Mouse (Mus musculus) stomach, embryonic 16.5 days (tissue): ENCODE results near the gene Best1. TPM values are rescaled to one million over a fixed set of nuclear protein-coding genes. Genes with fewer than 3 reads are reported as not detected.

Experiments used
- ATAC-seq: fragments of 200-750 bp; cut with Nextera tagmentation; 2 replicates; pipeline ENCODE4 v1.8.0; 2017; ENCODE audit warnings: moderate number of reproducible peaks, moderate TSS enrichment; ENCODE audit not compliant: insufficient read depth, low FRiP score
- H3K27ac ChIP-seq: fragments of 300-500 bp; sonication (generic); 2 replicates; pipeline ENCODE4 v1.5.1; 2014; ENCODE audit warnings: low read length
- H3K27me3 ChIP-seq: fragments of 300-500 bp; sonication (generic); 2 replicates; pipeline ENCODE4 v1.6.1; 2014; ENCODE audit warnings: low read length, control low read depth, mixed read lengths; ENCODE audit not compliant: control insufficient read depth, insufficient read depth
- H3K36me3 ChIP-seq: fragments of 300-500 bp; sonication (generic); 2 replicates; pipeline ENCODE4 v1.6.1; 2014; ENCODE audit warnings: low read length; ENCODE audit not compliant: control insufficient read depth, insufficient read depth
- H3K4me1 ChIP-seq: fragments of 300-500 bp; sonication (generic); 2 replicates; pipeline ENCODE4 v1.6.1; 2014; ENCODE audit warnings: low read length, control low read depth, mixed read lengths; ENCODE audit not compliant: control insufficient read depth, insufficient read depth
- H3K4me2 ChIP-seq: fragments of 300-500 bp; sonication (generic); 2 replicates; pipeline ENCODE4 v1.6.1; 2014; ENCODE audit warnings: low read depth, low read length, mixed read lengths
- H3K4me3 ChIP-seq: fragments of 300-500 bp; sonication (generic); replicated peaks from 2 replicates; pipeline ENCODE4 v1.5.1; 2014; ENCODE audit warnings: mild to moderate bottlenecking, low read length
- H3K9ac ChIP-seq: fragments of 300-500 bp; sonication (generic); 2 replicates; pipeline ENCODE4 v1.6.1; 2014; ENCODE audit warnings: low read length
- H3K9me3 ChIP-seq: fragments of 300-500 bp; sonication (generic); replicated peaks from 2 replicates; pipeline ENCODE4 v1.6.1; 2016; ENCODE audit warnings: low read length, control low read depth; ENCODE audit not compliant: control insufficient read depth
- WGBS: fragments of 180-500 bp; shearing (Covaris S2); extraction: QIAGEN DNeasy Blood & Tissue Kit; methylation state at CpG from one replicate; pipeline ENCODE4 v1.1.7; 2014; 5-methylcytosine and 5-hydroxymethylcytosine counted together
- polyA plus RNA-seq: library from polyadenylated mRNA; unstranded; fragments of >200 nt; fragmentation: Nextera tagmentation; extraction: Ambion mirVana; gene quantifications from 2 replicates; pipeline ENCODE4 v1.2.1, GENCODE M21; 2015

Gene Best1
- polyA plus RNA-seq, 1 experiment from 2014 or later = 0.61 TPM

DNA sequence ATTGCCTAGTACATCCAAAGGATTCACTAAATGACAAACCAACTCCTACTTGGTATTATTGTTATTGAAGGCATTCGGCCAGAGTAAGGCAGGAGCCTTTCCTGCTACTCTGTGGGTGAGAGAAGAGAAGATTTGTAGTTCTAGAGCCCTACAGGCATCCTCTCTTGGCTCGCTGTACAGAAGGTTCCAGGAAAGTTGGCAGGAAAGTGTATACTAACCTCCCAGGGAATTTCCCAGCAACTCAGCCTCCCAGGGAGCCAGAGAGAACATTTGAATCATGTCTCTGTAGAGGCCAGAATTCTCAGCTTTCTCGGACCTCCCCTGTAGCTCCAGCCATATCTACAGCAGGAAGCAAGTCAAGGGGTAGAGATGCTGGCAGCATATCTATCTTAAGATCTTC lies 54.4 kb downstream of the Best1 start:
- Histone ChIP-seq H3K4me3 (no peak overlapping the region), H3K27ac (no peak overlapping the region), H3K4me2 (no peak overlapping the region), H3K4me1 (peaks cover 5% of the 10 kb centered on the region; the same call in 1 of the 2 replicates), H3K9ac (no peak overlapping the region), H3K9me3 (no peaks in the 10 kb centered on the region), H3K36me3 (no peaks in the 10 kb centered on the region), H3K27me3 (no peaks in the 10 kb centered on the region)
- WGBS = 59% methylated on average over 3 of the region's 3 CpGs
- ATAC-seq = 0 out of 2 replicates have a peak, but pooled peaks have one; percentile 18

DNA sequence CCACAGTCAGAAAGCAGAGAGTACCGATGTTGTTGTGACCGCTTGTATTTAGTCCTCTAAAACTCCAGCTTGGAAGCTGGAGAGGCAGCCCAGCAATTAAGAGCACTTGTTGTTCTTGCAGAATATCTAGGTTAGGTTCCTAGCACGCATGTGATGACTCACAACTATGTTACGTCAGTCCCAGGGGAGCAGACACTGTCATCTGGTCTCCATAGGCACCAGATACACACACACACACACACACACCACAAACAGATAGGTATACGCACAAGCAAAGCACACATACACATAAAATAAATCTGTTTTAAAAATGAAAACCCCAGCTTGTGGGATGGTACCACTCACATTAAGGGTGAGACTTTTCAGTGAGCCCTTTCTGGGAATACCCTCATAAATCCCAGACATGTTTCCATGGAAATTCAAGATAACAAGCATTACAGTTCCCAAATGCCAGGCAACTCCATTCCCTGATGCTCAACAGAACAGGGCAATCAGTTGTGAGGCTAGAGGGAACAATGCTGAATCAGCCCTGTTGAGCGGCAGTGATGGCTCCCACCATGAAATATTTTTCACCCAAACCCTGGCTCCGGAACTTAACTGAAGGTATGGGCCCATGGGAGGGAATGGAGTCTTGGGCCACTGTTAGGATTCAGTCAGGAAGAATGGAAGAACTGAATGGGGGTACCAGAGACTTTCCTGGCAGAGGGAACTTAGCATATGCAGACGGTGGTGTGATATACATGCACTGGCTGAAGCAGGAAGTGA lies 55.5 kb downstream of the Best1 start:
- Histone ChIP-seq H3K4me2 (no peak overlapping the region), H3K36me3 (no peaks in the 10 kb centered on the region), H3K9me3 (no peaks in the 10 kb centered on the region), H3K9ac (no peak overlapping the region), H3K27ac (no peak overlapping the region), H3K27me3 (no peaks in the 10 kb centered on the region), H3K4me1 (peaks cover 5% of the 10 kb centered on the region; the same call in 1 of the 2 replicates), H3K4me3 (no peak overlapping the region)
- ATAC-seq = no peak
- WGBS = 85% methylated on average over 8 of the region's 8 CpGs

DNA sequence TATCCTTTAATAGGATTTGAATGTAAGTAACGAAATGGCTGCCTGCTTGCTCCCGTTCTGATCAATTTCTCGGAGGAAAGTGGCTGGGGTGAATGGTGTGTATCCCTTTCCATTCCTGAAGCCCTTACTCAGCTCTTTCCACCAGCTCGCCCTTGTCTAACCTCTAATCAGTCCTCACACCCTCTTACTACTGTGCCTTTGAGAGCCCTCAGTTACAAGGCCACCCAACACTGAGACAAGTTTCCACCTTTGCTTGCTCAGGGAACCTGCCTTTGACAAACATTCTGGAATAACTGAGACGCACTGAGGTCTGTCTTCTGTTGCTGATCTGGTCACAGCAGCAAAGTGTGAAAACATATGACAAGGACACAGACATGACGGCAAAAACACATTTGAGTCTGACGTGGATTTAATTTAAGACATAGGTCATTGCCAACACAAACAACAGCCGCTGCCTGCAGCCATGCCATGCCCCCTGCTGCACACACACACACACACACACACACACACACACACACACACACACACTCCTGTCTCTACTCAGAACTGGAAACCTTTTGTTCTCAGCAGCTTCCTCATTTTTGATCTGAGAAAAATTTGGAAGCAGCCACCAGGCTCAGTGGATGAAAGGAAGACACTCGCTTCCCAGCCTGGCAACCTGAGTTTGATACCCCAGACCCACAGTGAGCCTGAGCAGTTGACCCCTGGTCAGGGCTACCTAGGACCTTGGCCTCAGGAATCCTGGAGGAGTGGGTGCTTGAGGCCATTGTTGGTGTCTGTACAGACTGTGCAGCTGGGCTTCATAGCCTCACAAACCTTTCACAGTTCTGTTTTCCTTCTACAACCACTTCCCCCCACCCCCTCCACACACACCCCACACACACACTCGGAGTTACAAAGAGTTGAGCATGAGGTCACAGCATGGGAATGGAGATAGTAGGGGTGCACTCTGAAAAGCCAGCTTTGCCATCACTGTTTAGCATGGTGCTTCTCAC lies 58.6 kb downstream of the Best1 start:
- ATAC-seq = peak; percentile 78; the same call in 1 of the 2 replicates
- H3K4me2 ChIP-seq = no peak overlapping the region
- no peaks in the 10 kb centered on the region for H3K27me3 ChIP-seq
- 42% methylated on average over 10 of the region's 10 CpGs for WGBS
- H3K9ac ChIP-seq = 0 out of 2 replicates have a peak overlapping the region, but pooled peaks have one; percentile 17
- no peaks in the 10 kb centered on the region for H3K9me3 ChIP-seq
- no peak overlapping the region for H3K4me3 ChIP-seq
- peak overlapping the region; percentile 54 for H3K27ac ChIP-seq
- no peaks in the 10 kb centered on the region for H3K36me3 ChIP-seq
- peaks cover 5% of the 10 kb centered on the region; the same call in 1 of the 2 replicates for H3K4me1 ChIP-seq

DNA sequence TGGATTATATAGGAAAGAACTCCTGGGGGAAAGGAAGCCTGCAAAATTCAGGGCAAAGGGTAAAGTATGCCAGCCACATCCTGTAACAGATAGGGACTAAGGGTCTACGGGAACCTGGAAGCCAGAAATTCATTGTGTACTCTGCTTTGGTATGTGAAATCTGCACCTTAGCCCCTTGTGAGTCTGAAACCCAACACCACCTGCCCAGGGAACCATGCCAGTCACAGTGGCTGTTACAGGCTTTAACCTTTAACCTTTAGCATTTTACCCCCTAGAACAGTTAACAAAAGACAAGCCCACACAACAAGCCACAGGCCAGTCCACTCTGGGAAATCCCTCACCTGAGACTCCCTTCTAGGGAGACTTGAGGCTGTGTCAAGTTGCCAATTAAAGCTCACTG lies 59.6 kb downstream of the Best1 start:
- Histone ChIP-seq H3K4me1 (peaks cover 5% of the 10 kb centered on the region; the same call in 1 of the 2 replicates), H3K9me3 (no peaks in the 10 kb centered on the region), H3K27ac (no peak overlapping the region), H3K9ac (no peak overlapping the region), H3K4me3 (no peak overlapping the region), H3K4me2 (no peak overlapping the region), H3K27me3 (no peaks in the 10 kb centered on the region), H3K36me3 (no peaks in the 10 kb centered on the region)
- no peak for ATAC-seq
- 20% methylated on average over 1 of the region's 1 CpGs for WGBS

DNA sequence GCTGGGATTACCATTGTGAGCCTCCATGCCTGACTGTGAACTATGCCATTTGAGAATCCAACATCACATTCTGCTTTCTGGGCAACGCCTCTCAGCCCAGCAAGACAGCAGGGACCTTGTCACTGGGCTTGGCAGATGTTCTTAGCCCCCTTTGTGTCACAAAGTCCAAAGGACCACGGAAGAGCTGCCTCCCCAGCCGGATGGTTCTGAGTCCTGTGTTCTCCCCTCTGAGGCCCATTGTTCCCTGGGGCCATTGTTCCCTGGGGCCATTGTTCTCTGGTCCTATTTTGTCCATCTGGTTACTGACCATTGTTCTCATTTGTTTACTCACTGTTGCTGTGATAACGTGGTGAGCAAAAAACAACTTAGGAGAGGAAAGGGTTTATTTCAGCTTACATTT lies 60.5 kb downstream of the Best1 start:
- WGBS = 47% methylated on average over 4 of the region's 4 CpGs
- H3K4me2 ChIP-seq = no peak overlapping the region
- no peak for ATAC-seq
- no peaks in the 10 kb centered on the region for H3K36me3 ChIP-seq
- H3K9ac ChIP-seq = no peak overlapping the region
- H3K27me3 ChIP-seq = no peaks in the 10 kb centered on the region
- peaks cover 5% of the 10 kb centered on the region; the same call in 1 of the 2 replicates for H3K4me1 ChIP-seq
- H3K4me3 ChIP-seq = no peak overlapping the region
- H3K27ac ChIP-seq = no peak overlapping the region
- no peaks in the 10 kb centered on the region for H3K9me3 ChIP-seq

DNA sequence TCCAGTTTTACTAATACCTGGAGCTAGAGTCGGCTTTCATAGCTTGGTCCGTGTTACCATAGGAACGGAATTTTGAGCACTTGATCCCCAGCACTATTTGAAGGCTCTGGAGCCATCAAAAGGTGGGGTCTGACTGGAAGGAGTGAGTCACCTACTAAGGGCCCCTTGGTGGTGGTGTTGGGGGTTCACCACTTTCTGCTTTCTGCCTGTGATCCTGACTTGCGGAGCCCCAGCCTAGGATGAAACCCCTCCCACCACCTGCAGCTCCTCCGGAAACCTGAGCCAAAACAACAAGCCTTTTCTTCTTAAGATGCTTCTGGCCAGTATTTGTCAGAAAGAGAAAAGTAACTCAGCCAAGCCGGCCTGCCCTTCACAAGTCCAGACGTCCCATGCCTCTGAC lies 61.6 kb downstream of the Best1 start:
- H3K4me3 ChIP-seq = no peak overlapping the region
- no peak for ATAC-seq

DNA sequence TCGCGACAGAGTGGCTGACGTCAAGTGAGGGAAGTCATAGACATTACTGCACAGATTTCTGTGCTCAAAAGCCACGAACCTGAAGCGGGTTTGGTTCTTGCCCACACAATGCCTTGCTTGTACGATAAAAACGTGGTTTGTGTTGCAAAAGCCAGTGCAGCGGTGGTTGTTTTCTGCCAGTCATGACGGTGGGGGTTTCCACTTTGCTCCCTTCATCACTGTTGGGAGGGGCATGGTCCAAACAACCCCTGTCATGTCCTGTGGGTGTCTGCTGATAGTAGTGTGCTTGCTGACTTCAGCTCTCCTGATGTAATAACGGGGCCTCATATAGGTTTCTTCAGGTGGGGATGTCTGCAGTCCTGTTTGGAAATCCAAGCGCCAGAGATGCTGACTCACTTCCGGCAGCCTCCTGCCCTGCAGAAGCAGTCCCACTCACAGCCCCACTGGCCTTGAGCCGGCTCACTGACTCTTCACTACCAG lies 62.6 kb downstream of the Best1 start:
- no peak overlapping the region for H3K9ac ChIP-seq
- no peak overlapping the region for H3K27ac ChIP-seq
- no peak overlapping the region for H3K4me2 ChIP-seq
- no peaks in the 10 kb centered on the region for H3K36me3 ChIP-seq
- ATAC-seq = no peak
- H3K4me1 ChIP-seq = peaks cover 5% of the 10 kb centered on the region; the same call in 1 of the 2 replicates
- no peaks in the 10 kb centered on the region for H3K9me3 ChIP-seq
- no peak overlapping the region for H3K4me3 ChIP-seq
- WGBS = 60% methylated on average over 13 of the region's 13 CpGs
- no peaks in the 10 kb centered on the region for H3K27me3 ChIP-seq

More for the DNA sequence above, 61.6 kb downstream of the Best1 start:
- Histone ChIP-seq H3K27me3 (no peaks in the 10 kb centered on the region), H3K4me1 (peaks cover 5% of the 10 kb centered on the region; the same call in 1 of the 2 replicates), H3K4me2 (no peak overlapping the region), H3K9me3 (no peaks in the 10 kb centered on the region), H3K27ac (no peak overlapping the region), H3K9ac (no peak overlapping the region), H3K36me3 (no peaks in the 10 kb centered on the region)
- WGBS = 64% methylated on average over 7 of the region's 7 CpGs

DNA sequence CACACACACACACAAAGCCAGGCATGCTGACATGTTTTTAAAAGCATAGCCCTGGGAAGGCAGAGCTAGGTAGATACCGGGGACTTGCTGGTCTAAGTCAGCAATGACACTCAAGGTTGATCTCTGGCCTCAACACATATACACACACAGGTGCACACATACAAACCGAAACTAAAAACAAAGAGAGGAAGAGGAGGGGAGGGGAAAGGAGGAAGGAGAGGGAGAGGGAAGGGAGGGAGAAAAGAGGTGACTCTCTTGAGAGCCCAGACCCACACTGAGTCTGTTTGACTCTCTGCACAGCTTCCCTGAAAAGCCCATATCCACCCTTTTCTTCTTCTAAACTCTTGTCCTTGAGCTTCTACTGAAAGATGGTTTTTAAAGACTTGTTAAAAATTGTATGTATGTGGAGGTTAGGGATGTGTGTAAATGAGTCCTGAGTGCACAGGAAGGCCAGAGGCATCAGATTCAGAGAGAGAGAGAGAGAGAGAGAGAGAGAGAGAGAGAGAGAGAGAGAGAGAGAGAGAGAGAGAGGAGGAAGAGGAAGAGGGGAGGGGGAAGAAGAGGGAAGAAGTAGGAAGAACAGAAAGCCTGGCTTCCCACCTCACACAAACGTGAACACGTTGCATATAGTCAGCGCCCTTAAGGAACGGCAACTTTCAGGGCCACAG lies 63.1 kb downstream of the Best1 start:
- Histone ChIP-seq H3K36me3 (no peaks in the 10 kb centered on the region), H3K4me1 (peaks cover 4% of the 10 kb centered on the region; the same call in 1 of the 2 replicates), H3K4me2 (no peak overlapping the region), H3K27ac (no peak overlapping the region), H3K9me3 (no peaks in the 10 kb centered on the region), H3K9ac (no peak overlapping the region), H3K27me3 (no peaks in the 10 kb centered on the region), H3K4me3 (no peak overlapping the region)
- 71% methylated on average over 6 of the region's 6 CpGs for WGBS
- no peak for ATAC-seq
